Mouse (Mus musculus) kidney, adult 8-10 months (tissue): ENCODE measurements at regions not wholly inside any gene's neighbourhood (a gene's known extent, or its start where the extent isn't known, plus 50 kb on each side); places are given as distances from the start of the nearest gene placed in this dataset.

Experiments used
- DNase-seq, 2 experiments: peaks; one replicate each; pipeline ENCODE4 v3.0.0; 2022

- DNase-seq: no peak
Measured at GRCm38 (mm10) chr8:107864802-107865651, 77.4 kb upstream of the Zfhx3 start.

GRCm38 (mm10) chr8:107865744-107866143 lies 76.7 kb upstream of the Zfhx3 start:
- no peak for DNase-seq

- no peak for DNase-seq
Measured at GRCm38 (mm10) chr8:107871718-107872117, 70.7 kb upstream of the Zfhx3 start.

GRCm38 (mm10) chr8:107872121-107872520 lies 70.3 kb upstream of the Zfhx3 start:
- no peak for DNase-seq

GRCm38 (mm10) chr8:107876455-107876854 lies 66.0 kb upstream of the Zfhx3 start:
- DNase-seq: no peak

- peak; percentile 6 to 52 for DNase-seq
Measured at GRCm38 (mm10) chr8:107881851-107882250, 60.6 kb upstream of the Zfhx3 start.

GRCm38 (mm10) chr8:107885547-107885946 lies 56.9 kb upstream of the Zfhx3 start:
- DNase-seq: no peak

GRCm38 (mm10) chr8:107885971-107886370 lies 56.5 kb upstream of the Zfhx3 start:
- DNase-seq: no peak

- DNase-seq: no peak
Measured at GRCm38 (mm10) chr8:107886516-107887253, 55.8 kb upstream of the Zfhx3 start.

GRCm38 (mm10) chr8:107887333-107887732 lies 55.1 kb upstream of the Zfhx3 start:
- DNase-seq: no peak

GRCm38 (mm10) chr8:107890922-107891321 lies 51.5 kb upstream of the Zfhx3 start:
- DNase-seq: no peak
